Mouse (Mus musculus) induced T-regulatory cell, adult 2 months (primary cell): ENCODE data around the gene AI467606.
A peak's percentile ranks its signal among the peaks of the same experiment; 100 is the strongest.
"Not testable (repeated sequence)": the region's sequence is repeated elsewhere in the genome, so short reads cannot be mapped to it uniquely, and the experiment has no call there.

ENCODE experiments used
- DNase-seq: peaks from one replicate; pipeline ENCODE4 v3.0.0-alpha.2; 2012; ENCODE audit warnings: low read depth

The AI467606 gene

GRCm38 (mm10) chr7:127091114-127091896 lies at the start of gene AI467606:
AI467606 (plus strand) TSS chr7:127091359.
- DNase-seq, result peak; percentile 99

GRCm38 (mm10) chr7:127041851-127042672 lies 49.1 kb upstream of the AI467606 start, which contains the start of gene Kif22:
Kif22 (minus strand) TSS chr7:127042471.
- DNase-seq, result peak; percentile 94

- DNase-seq, result peak; percentile 30
Measured at GRCm38 (mm10) chr7:127055026-127055585, 36.1 kb upstream of the AI467606 start.

- no peak for DNase-seq
Measured at GRCm38 (mm10) chr7:127065538-127065937, 25.6 kb upstream of the AI467606 start.

- DNase-seq, result no peak
Measured at GRCm38 (mm10) chr7:127066317-127066716, 24.8 kb upstream of the AI467606 start.

GRCm38 (mm10) chr7:127070871-127071413 lies 20.2 kb upstream of the AI467606 start:
- DNase-seq, result no peak

GRCm38 (mm10) chr7:127073221-127073620 lies 17.9 kb upstream of the AI467606 start:
- no peak for DNase-seq

- DNase-seq, result no peak
Measured at GRCm38 (mm10) chr7:127076188-127076587, 15.0 kb upstream of the AI467606 start.

- peak; percentile 75 for DNase-seq
Measured at GRCm38 (mm10) chr7:127077692-127078091, 13.5 kb upstream of the AI467606 start.

GRCm38 (mm10) chr7:127080045-127080444 lies 11.1 kb upstream of the AI467606 start:
- DNase-seq, result peak; percentile 29

GRCm38 (mm10) chr7:127082271-127082670 lies 8.9 kb upstream of the AI467606 start:
- DNase-seq, result no peak

- peak; percentile 70 for DNase-seq
Measured at GRCm38 (mm10) chr7:127082995-127083394, 8.2 kb upstream of the AI467606 start.

GRCm38 (mm10) chr7:127083689-127084088 lies 7.5 kb upstream of the AI467606 start:
- DNase-seq, result peak; percentile 85

GRCm38 (mm10) chr7:127084794-127085193 lies 6.4 kb upstream of the AI467606 start:
- peak; percentile 61 for DNase-seq

- not testable (repeated sequence) for DNase-seq
Measured at GRCm38 (mm10) chr7:127085751-127086150, 5.4 kb upstream of the AI467606 start.

GRCm38 (mm10) chr7:127087278-127088010 lies 3.7 kb upstream of the AI467606 start, which contains the start of gene Zg16:
Zg16 (minus strand) TSS chr7:127087328.
- DNase-seq, result not testable (repeated sequence)

GRCm38 (mm10) chr7:127088083-127088482 lies 3.1 kb upstream of the AI467606 start:
- DNase-seq, result peak; percentile 45

- DNase-seq, result peak; percentile 86
Measured at GRCm38 (mm10) chr7:127088901-127089845, 2.0 kb upstream of the AI467606 start.

GRCm38 (mm10) chr7:127090154-127091113 lies 725 bp upstream of the AI467606 start:
- peak; percentile 78 for DNase-seq
